Mouse (Mus musculus) lung, adult 2 months (tissue): ENCODE measurements around the gene Ctps2. TPM values are rescaled to one million over a fixed set of nuclear protein-coding genes. Genes with fewer than 3 reads are reported as not detected.

ENCODE experiments used
- DNase-seq: peaks from one replicate; pipeline ENCODE4 v3.0.0; 2022
- H3K4me1 ChIP-seq: fragments of 200-500 bp; 2 replicates; pipeline ENCODE4 v1.6.1; 2011; ENCODE audit warnings: low read length; ENCODE audit not compliant: control insufficient read depth, insufficient read depth
- H3K4me3 ChIP-seq: fragments of 200-500 bp; replicated peaks from 2 replicates; pipeline ENCODE3; 2011; ENCODE audit warnings: low read depth, mild to moderate bottlenecking, control low read depth, low read length; ENCODE audit errors: extremely low read depth
- CTCF ChIP-seq: fragments of 200-500 bp; IDR thresholded peaks from 2 replicates; pipeline ENCODE4 v1.5.1; 2011; ENCODE audit warnings: mild to moderate bottlenecking, low read length, control low read depth; ENCODE audit not compliant: insufficient read depth
- POLR2A ChIP-seq: fragments of 200-500 bp; IDR thresholded peaks from 2 replicates; pipeline ENCODE4 v1.6.1; 2011; ENCODE audit warnings: low read depth, mild to moderate bottlenecking, control low read depth, low read length, borderline replicate concordance; ENCODE audit errors: extremely low read depth
- WGBS: fragments of 180-500 bp; shearing (Covaris S2); methylation state at CpG from one replicate; pipeline ENCODE4 v1.1.7; 2018; 5-methylcytosine and 5-hydroxymethylcytosine counted together
- polyA plus RNA-seq: library from polyadenylated mRNA; depleted of rRNA; stranded (reverse); fragments of >200 nt; gene quantifications from 2 replicates; pipeline ENCODE4 v1.2.3, GENCODE M21; 2012; rRNA removed

Gene Ctps2
- polyA plus RNA-seq, 1 experiment = 12.2 TPM

DNA sequence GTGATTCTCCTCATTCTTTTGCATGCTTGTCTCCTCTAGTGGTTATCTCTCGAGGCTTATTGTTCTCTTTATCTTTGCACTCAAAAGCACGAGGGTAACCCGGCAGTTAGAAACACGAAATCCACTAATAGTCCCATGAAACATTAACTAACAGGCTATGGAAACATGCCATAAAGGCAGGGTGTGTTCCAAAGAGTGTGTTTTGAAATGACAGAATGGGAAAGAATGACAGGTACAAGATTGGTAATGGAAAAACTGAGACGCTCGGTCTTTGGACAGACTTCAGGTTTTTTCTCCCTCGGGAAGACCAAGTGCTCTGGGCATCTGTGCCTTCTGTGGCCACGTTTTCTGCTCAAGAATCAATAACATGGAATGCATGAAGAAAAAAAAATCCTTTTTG is 66.4 kb downstream of the Ctps2 start:
- Histone ChIP-seq H3K4me3 (no peak overlapping the region), H3K4me1 (no peaks in the 10 kb centered on the region)
- 68% methylated on average over 8 of the region's 8 CpGs for whole genome bisulfite sequencing
- TF ChIP-seq POLR2A (no peak), CTCF (no peak)
- DNase-seq = no peak

DNA sequence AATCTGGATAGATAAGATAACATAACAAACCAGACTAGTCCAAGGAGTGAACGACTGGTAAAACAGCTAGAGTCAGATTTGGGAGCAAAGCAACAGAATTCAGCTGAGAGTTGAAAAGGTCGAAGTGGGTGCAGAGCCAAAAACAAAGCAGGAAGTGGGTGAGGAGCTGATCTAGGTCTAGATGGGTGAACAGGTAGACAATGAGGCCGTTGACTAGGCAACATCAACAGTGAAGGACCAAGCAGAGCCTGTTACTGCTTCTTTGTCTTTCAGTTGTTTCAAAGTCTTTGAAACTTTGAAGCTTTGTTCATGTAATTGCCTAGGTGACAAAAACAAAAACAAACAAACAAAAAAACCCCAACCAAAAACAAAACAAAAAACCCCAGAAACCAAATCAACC is 75.2 kb downstream of the Ctps2 start:
- TF ChIP-seq CTCF = no peak
- no peak for TF ChIP-seq POLR2A
- Histone ChIP-seq H3K4me1 (no peaks in the 10 kb centered on the region), H3K4me3 (no peak overlapping the region)
- 63% methylated on average over 3 of the region's 3 CpGs for WGBS
- no peak for DNase-seq

DNA sequence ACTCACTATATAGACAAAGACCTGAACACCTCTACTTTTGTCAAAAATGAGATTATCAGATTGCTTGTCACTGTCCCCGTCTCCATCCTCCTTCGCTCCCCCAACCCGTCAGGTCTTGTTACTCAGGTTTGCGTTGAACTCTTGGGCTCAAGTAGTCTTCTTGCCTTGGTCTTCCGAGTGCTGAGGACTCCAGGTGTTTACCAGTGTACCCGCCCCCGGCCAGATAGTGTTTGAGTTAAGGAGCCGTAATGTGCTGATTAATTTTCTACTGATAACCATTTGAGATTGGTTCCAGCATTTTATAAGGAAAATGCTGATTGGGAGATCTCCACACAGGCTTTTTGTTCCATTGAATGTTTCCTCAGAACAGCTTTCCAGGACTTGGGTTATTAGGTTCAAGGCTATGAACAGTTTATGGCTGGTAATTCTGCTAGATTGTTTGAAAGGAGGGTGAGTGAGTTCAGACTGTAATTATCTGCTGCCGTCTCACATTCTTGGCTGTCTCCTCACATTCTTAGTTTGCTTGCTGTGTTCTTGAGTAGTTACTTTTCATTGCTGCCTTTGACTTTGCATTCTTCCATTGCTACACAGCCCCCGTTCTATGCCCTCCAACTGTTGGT is 85.9 kb downstream of the Ctps2 start:
- DNase-seq = no peak
- H3K4me1 ChIP-seq = no peaks in the 10 kb centered on the region; the same call in 1 of the 2 replicates
- WGBS = 82% methylated on average over 10 of the region's 10 CpGs
- TF ChIP-seq CTCF (no peak), POLR2A (no peak)
- no peak overlapping the region for H3K4me3 ChIP-seq

DNA sequence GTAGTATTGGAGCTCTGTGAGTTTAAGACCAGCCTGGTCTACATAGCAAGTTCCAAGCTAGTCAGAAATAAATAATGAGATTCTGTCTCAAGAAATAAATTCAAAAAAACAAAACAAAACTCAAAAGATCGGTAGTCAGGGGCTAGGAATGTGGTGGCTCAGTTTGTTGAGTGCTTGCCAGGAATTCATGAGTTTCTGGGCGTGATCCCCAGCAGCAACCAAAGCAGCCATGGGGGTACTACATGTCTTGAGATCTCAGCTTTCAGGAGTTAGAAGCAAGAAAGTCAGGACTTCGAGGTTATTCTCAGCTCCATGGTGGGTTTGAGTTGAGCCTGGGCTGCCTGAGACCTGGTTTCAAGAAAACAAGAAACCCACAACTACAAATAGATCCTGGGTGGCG is 90.4 kb downstream of the Ctps2 start:
- DNase-seq = no peak
- Histone ChIP-seq H3K4me3 (no peak overlapping the region), H3K4me1 (no peaks in the 10 kb centered on the region; the same call in 1 of the 2 replicates)
- whole genome bisulfite sequencing = 60% methylated on average over 4 of the region's 4 CpGs
- TF ChIP-seq POLR2A = no peak

DNA sequence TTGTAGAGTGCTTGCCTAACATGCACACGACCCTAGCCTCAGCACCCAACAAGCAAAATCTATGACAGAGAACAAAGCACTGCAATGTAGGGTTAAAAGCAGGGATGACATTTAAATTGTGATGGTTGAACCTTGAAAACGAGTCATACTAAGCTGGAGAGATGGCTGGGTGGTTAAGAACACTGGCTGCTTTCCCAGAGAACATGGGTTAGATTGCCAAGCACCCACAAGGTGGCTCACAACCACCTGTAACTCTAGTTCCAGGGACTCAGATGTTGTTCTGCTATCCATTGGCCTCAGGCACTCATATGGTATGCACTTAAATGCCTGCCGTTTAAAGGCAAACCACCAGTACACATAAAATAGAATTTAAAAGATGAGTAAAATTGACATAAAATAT is 91.1 kb downstream of the Ctps2 start:
- TF ChIP-seq CTCF (no peak), POLR2A (no peak)
- no peaks in the 10 kb centered on the region; the same call in 1 of the 2 replicates for H3K4me1 ChIP-seq
- DNase-seq = no peak
- no peak overlapping the region for H3K4me3 ChIP-seq
- 63% methylated on average over 3 of the region's 3 CpGs for WGBS

DNA sequence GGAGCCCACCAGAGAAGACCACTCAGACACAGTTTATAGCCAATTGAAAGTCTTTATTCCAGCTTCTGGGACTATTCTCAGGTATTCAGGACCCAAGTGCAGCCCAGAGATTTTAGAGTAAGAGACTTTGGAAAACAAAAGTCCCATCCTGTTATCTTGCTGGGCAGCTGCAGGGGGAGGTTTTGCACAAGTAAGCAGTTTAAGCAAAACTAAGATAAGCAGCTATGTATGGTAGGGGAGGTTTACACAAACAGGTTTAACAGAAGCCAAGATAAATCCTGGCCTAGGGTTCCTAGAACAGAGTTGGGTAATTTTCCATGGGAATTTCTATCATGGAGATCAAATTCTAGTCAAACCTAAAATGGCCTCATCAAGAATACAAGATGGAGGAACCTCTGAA is 126.8 kb downstream of the Ctps2 start:
- no peak for TF ChIP-seq POLR2A
- TF ChIP-seq CTCF = no peak

DNA sequence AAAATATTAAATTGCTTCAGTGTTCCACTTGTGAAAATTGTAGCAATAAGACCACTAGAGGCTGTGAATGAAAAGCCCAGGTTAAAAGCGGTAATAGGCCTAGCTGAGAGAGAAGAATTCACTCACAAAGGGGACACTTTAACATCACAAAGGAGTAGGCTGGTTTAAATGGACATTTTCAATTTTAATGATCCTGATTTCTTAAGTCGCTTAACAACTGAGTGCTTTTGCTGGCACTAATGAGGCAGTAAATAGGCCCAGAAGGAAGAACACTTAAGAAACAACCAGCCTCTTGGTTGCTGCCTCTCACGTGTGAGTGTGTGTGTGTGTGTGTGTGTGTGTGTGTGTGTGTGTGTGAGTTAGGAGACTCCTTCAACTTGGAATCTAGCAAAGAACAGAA is 137.7 kb downstream of the Ctps2 start:
- TF ChIP-seq POLR2A = no peak
- no peak for TF ChIP-seq CTCF
- no peak for DNase-seq
- Histone ChIP-seq H3K4me1 (no peaks in the 10 kb centered on the region), H3K4me3 (no peak overlapping the region)
- 82% methylated on average over 3 of the region's 3 CpGs for WGBS

More for the DNA sequence above, 126.8 kb downstream of the Ctps2 start:
- H3K4me3 ChIP-seq = no peak overlapping the region
- DNase-seq = no peak
- H3K4me1 ChIP-seq = no peaks in the 10 kb centered on the region; the same call in 1 of the 2 replicates

DNA sequence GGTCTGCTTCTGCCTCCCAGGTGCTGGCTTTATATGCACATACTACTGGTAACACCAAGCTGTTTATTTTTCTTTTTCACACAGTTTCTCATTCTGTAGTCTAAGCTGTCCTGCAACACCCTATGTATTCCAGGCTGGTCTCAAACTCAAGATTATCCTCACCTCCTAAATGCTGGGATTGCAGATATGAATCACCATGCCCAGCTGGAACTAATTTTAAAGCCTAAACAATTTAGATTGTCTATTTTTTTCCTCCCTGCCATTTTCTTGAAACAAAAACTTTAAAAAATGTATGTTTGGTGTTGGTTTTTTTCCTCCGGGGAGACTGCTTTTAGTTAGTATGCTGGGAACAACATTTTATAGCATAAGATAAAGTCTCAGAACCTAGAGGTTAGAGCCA is 141.7 kb downstream of the Ctps2 start:
- WGBS = 84% methylated on average over 1 of the region's 1 CpGs

DNA sequence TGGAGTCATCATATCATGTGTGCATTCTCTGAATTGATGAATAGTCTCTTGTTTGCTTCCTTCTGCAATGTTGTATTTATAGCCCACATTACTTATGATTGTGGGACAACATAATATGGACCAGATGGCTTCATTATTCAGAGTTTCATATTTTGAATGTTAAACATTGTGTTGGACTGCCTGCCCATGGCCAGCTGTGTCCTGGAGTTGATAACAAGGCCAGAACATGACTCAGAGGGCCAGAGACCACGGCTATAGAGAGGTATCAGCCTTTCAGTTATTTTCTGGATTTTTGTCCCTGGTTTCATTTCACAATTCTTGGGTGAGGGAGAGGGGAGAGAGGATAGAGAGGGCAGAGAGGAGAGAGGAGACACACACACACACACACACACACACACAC is 162.9 kb downstream of the Ctps2 start:
- no peak for TF ChIP-seq POLR2A
- TF ChIP-seq CTCF = no peak
- no peak for DNase-seq
- no peak overlapping the region for H3K4me3 ChIP-seq
- H3K4me1 ChIP-seq = no peaks in the 10 kb centered on the region
- WGBS = 52% methylated on average over 1 of the region's 1 CpGs

More for the DNA sequence above, 141.7 kb downstream of the Ctps2 start:
- DNase-seq = no peak
- Histone ChIP-seq H3K4me3 (no peak overlapping the region), H3K4me1 (no peaks in the 10 kb centered on the region)
- TF ChIP-seq POLR2A = no peak
- no peak for TF ChIP-seq CTCF

Other genes starting within 250 kb of the Ctps2 start
- 33.5 and 50.1 TPM in 2 replicates for gene Rbbp7, start 140.8 kb upstream of the Ctps2 start, polyA plus RNA-seq
- gene Txlng, start 71.8 kb upstream of the Ctps2 start, polyA plus RNA-seq = 2.7 and 4.9 TPM in 2 replicates
- 11.5 and 15.6 TPM in 2 replicates for gene Syap1, start 12.8 kb upstream of the Ctps2 start, polyA plus RNA-seq
- gene S100g, start 63.4 kb downstream of the Ctps2 start, polyA plus RNA-seq = 27.9 and 38.2 TPM in 2 replicates